Mouse (Mus musculus): ENCODE data around the gene Zfp36l2.

- TF ChIP-seq CTCF (IDR thresholded peaks at IDR 0.05; ENCODE audit: borderline replicate concordance, insufficient read depth, low read length) (no peak), POLR2A (IDR thresholded peaks at IDR 0.05; ENCODE audit: low read depth, low read length) (no peak)
These were observed 27.7 kb upstream of the Zfp36l2 start for GRCm38 (mm10) chr17:84215264-84215960.

Measured in embryonic fibroblast, embryonic 13.5 days (primary cell).